Mouse (Mus musculus) gastrocnemius, postnatal 14 days (tissue): ENCODE measurements around the gene Fam53b. TPM values are rescaled to one million over a fixed set of nuclear protein-coding genes. Genes with fewer than 3 reads are reported as not detected.

Experiments used
- DNase-seq: peaks from one replicate; pipeline ENCODE4 v3.0.0; 2021; ENCODE audit warnings: mixed read lengths
- intact Hi-C: fragments of 180-260 bp; cut with DNase I; formaldehyde crosslinking; loops from one replicate; pipeline ENCODE4 v1.15.1; 2025; ENCODE audit warnings: low total_unique reads
- total RNA-seq, 2 experiments: library from RNA; stranded (reverse); gene quantifications; 2 replicates each; pipeline ENCODE4 v1.2.3; 2021

Gene Fam53b
- total RNA-seq, 2 experiments from 2014 or later = 19.5 to 24.1 TPM

GRCm38 (mm10) chr7:132723906-132724305 lies 89.8 kb downstream of the Fam53b start:
- peak; percentile 86 for DNase-seq
- intact Hi-C loops = no loop called here

GRCm38 (mm10) chr7:132722401-132723370 lies 91.0 kb downstream of the Fam53b start:
- DNase-seq = no peak
- intact Hi-C loops = no loop called here

DNA sequence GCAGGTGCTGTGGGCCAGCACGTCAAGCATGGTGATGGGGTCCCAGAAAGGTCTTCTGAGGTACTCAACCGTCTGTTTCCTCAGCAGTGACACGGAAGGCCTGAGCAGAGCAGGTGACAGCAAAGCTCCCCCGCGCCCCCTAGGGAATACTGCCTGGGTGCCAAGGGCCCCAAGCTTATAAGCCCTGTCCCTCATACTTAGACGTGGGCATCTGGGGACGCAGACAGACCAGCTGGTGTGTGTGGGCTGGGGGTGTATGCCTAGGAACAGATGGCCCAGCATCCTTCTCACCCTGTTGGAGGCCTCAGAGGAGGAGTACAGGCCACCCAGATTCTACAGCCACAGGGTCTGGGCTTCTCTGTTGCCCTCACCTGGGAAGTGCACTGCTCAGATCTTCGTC lies 93.1 kb downstream of the Fam53b start:
- peak; percentile 60 for DNase-seq
- intact Hi-C loops = no loop called here

DNA sequence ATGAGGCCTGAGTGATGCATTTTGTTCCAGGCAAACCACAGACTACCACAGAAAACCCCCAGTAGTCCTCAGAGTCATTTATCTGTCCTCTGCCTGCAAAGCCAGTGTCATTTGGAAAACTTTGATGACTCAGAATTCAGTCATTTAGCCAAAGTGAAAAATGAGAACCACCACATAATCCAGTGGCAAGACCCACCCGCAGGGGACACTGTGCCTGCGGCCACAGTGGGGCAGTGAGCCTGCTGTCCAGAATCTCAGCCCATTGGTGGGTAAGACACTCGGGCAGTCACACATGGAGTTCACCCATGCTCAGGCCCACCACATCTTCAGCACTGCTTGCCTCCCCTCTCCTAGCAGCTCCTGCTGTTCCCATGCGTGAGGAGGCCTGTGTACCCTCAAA lies 94.1 kb downstream of the Fam53b start:
- intact Hi-C loops = no loop called here
- no peak for DNase-seq

GRCm38 (mm10) chr7:132715259-132715658 lies 98.4 kb downstream of the Fam53b start:
- intact Hi-C loops = no loop called here
- no peak for DNase-seq

GRCm38 (mm10) chr7:132714236-132714923 lies 99.3 kb downstream of the Fam53b start:
- intact Hi-C loops = no loop called here
- DNase-seq = peak; percentile 59

DNA sequence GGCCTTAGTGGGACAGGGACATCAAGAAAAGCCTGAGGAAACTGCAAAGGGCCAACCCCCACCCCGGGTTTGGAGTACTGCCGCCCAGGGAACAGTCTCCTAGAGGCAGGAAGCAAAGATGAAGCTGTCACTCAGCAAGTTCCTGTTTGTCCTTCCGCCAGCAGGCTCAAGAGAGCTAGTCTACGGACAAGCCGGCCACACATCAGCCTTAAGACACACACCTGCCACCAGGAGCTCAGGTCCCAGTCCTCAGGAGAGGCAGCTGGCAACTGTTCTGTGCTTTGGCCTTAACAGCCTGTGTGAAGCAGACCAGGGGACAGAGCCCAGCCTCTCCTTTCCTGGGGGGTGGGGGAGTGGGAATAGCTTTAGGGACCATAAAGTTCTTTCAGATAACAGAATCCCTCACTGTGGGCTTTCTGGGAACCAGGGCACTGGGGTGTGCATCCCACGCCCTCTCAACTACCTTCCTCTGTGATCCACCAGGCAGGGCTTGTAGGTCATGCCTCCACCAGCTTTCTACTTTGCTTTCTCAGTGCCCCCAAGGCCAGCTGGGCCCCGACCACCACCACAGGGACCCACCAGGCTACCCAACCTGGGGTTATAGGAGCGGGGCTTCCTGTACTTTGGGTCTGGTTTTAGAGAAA lies 100.1 kb downstream of the Fam53b start:
- peak; percentile 50 for DNase-seq
- intact Hi-C loops = no loop called here

DNA sequence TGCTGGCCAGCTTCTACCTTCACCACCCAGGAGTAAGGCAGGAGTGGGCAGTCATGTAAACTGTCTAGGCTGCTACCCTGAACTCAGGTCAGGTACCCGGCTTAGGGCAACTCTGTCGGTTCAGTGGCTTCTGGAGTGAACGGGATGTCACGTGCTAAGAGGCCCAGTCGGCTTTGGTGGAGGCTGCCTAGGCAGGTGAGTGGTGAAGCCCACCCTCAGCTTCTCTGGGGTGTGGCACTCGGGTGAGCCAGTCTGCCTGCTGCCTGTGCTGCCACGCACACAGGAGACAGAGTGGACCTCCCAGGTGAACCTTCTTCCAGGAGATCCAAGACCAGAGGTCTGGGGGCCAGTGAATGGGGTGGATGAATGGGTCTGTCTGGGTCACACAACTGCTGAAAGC lies 100.7 kb downstream of the Fam53b start:
- DNase-seq = no peak
- intact Hi-C loops = no loop called here

- no peak for DNase-seq
Measured at GRCm38 (mm10) chr7:132712044-132712708, 101.5 kb downstream of the Fam53b start.

GRCm38 (mm10) chr7:132711579-132711978 lies 102.1 kb downstream of the Fam53b start:
- DNase-seq = no peak
- intact Hi-C loops = no loop called here

More at GRCm38 (mm10) chr7:132712044-132712708, 101.5 kb downstream of the Fam53b start:
- intact Hi-C loops = no loop called here

- intact Hi-C loops = no loop called here
- DNase-seq = no peak
Measured at GRCm38 (mm10) chr7:132705130-132705529, 108.6 kb downstream of the Fam53b start.

DNA sequence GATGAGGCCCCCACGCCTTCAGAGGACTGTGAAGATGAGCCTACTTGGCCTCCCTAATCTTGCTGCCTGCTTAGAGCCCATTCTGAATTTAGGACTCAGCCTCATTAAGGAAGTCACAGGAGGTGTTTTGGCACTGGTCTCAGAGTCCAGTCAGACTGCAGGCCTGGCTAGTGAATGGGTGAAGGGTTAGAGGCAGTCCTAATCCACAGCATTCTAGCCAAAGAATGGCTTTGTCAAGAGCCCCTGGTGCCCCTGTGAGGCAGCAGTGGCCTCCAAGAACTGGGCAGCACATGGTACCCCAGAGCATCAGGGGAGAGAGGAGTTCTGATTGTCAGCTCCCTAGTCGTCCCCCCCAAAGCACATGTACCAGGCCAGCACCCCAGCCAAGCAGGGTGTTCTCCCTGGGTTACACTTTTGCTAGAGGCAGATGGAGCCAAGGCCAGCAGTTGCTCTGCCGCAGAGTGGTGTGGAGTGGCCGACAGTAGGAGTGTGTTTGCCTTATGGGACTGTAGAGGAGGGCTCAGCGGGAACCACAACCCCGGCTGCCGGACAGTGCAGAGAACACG lies 109.3 kb downstream of the Fam53b start:
- intact Hi-C loops = no loop called here
- DNase-seq = no peak

DNA sequence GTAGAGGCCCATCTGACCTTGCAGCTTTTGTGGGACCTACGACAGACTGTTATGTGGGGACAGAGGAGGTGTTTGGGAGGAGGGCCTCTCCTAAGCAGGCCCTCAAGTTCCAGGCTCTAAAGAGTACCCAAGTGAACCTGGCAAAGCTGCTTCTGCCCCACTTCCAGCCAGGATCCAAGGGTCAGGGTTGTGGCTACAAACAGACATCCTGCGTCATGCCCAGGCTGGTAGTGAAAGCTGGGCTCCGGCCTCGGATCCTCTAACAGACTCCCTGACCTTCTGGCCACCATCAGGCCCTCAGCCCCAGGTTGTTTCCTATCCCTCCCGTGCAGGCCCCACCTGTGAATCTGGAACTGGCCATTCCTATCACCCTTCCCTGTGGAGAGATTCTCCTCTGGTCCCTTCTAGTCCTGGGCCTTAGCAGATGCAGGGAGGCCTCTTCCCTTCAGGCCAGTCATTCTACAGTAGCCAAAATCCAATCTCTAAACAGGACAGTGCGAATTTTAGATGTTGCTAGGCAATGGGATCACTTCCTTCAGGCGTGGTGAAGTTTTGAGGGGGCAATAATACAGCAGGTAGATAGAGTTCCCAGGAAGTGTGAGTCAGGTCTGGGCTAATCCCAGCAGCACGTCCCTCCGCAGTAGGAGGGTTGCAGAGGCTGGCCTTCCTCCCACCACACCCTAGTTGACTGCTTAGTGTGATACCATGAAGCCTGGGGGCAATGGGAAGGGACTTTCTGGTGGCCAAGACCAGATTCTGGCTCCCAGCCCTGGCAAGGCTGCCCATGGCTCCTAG lies 110.0 kb downstream of the Fam53b start:
- DNase-seq = no peak

DNA sequence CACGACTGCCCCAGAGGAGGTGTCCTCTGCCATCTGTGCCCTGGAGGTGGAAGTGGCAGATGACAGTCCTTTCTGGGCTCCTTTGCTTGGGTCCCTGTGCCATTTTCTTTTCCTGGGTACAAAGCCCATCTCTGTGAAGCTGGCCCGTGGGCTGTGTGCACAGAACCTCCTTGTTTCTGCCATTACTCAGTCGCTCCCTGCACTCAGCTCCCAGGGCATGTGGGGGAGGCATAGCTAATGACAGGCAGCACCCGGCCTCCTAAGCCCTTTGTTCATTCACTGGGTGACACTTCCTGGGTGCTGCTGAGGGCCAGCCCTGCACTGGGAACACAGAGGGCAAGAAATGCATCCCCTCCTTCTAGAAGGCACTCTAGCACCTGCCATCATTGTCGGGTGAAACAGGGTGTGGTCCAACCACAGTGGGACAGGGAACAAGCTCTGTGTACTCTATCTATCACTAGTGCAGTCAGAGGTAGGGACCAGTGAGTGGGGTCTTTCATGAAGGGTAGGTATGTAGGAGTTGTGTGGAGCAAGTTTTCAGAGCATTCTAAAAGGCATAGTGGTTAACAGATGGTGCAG lies 111.1 kb downstream of the Fam53b start:
- intact Hi-C loops = no loop called here

More for the DNA sequence above, 110.0 kb downstream of the Fam53b start:
- intact Hi-C loops = no loop called here

DNA sequence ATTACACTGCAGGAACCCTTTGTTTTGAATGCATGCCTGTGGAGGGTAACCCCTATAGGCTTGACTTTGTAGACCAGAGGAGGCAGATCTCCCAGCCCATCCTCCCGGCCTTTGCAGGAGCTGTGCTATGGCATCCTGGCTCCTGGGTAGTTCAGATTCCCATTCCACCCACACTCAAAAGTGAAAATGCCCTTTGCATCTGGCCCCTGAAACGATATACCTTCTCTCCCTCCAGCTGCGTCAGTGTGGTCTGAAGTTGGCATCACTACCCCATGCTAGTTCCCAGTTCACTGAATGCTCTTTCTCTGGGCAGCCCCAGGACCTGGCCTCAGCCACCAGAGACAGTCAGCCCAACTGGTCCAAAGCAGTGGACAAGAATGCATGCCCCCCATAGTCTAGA lies 111.7 kb downstream of the Fam53b start:
- DNase-seq = no peak
- intact Hi-C loops = no loop called here

More for the DNA sequence above, 111.1 kb downstream of the Fam53b start:
- DNase-seq = no peak

DNA sequence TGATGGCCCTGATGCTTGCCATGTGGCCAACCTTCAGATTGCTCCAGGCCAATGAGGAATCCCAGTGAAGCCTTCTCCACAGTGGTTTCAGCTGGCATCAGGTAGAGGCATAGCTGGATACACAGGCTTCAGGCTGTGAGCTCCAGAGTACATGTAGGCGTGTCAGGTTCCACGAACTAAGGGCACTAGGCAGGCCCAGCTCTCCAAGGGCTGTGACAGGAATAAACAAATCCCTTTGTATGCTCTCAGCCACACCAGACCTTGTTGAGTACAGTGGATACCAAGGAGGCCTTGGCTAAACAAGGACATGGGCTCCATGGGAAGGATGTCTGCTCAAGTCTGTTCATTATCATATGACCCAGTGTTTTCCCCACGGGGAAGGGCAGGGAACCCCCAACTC lies 112.3 kb downstream of the Fam53b start:
- DNase-seq = no peak
- intact Hi-C loops = no loop called here

DNA sequence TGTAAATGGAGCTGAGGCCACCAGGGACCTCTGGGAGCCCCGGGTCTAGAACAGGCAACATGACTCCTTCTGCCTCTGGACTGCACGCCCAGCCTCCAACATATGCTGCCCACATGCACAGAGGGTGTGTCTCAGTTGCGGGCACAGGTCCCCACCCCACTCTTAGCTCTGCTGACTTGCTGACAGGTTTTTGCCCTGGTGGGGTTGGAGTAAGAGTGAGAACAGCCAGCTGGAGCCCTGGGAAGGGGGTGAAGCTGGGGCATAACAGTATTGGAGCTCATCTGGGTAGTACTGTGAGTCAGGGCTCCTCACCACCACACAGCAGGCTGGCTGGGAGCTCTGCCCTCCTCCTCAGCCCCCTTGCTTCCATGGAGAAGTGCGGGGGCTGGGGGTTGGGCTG lies 113.6 kb downstream of the Fam53b start:
- intact Hi-C loops = no loop called here
- no peak for DNase-seq

DNA sequence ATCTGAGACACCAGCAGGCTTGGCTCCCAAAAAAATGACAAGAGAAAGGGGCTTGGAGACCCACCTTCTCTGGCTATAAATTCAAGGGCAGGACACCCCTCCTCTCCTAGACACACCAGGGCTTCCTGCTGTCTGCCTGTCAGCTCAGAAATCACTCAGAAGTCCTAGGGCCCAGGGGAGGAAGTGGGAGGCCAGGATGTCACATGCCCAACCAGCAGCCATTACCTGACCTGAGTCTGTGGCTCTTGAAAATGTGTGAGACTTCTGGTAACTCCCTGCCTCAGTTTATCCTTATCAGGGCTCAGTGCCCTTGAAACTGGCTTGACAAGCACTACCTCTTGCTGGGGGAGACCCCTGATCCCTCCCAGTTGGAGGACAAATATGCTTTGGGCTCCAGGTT lies 114.0 kb downstream of the Fam53b start:
- no peak for DNase-seq
- intact Hi-C loops = no loop called here
